Mouse (Mus musculus) gastrocnemius, postnatal 4 days (tissue): ENCODE data around the gene Mthfd2. TPM values are rescaled to one million over a fixed set of nuclear protein-coding genes. Genes with fewer than 3 reads are reported as not detected.

Experiments
- DNase-seq, 2 experiments: peaks; one replicate each; pipeline ENCODE4 v3.0.0; 2021 to 2022; ENCODE audit warnings: low spot score in 2 of 2, mixed read lengths in 2 of 2
- total RNA-seq, 2 experiments: library from RNA; stranded (reverse); gene quantifications; 2 replicates each; pipeline ENCODE4 v1.2.3; 2021

Mthfd2 gene
- total RNA-seq, 2 experiments from 2014 or later: 7.5 to 10.6 TPM

- DNase-seq: peak; percentile 72 to 90
These were observed 57.3 kb downstream of the Mthfd2 start for GRCm38 (mm10) chr6:83268144-83269010.

DNA sequence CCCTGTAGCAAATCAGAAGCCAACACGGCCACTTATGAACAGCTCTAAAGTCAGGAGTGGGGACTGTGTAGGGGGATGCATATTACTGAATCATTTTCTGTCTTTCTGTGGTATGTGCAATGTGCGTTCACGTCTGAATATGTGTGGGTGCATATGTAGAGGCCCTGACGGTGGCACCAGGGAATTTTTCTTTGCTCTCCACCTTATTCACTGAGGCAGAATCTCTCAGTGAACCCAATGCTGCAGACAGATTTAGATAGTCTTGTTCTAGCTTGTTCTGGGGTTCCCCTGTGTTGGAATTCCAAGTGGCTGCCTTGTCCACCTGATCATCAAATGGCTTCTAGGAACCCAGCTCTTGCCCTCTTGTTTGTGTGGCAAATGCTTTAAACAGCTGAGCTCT lies 58.1 kb downstream of the Mthfd2 start:
- no peak for DNase-seq

DNA sequence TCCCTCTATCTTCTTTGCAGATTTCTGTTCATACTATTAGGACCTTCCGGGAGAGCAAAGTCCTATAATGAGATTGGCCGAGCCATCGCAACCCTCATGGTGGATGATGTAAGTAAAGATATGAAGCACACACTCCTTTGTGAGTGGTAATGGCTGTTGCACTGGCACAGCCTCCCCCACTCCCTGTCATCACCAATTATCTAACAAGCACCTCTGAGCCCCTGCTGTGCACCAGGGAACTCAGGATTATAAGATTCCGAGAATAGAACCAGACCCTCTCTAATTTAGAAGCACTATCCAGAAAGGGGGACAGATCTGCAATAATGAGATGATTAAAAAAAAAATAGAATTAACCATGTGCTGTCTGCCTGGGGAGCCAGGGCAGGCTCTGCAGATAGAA lies 60.1 kb downstream of the Mthfd2 start:
- DNase-seq: no peak

DNA sequence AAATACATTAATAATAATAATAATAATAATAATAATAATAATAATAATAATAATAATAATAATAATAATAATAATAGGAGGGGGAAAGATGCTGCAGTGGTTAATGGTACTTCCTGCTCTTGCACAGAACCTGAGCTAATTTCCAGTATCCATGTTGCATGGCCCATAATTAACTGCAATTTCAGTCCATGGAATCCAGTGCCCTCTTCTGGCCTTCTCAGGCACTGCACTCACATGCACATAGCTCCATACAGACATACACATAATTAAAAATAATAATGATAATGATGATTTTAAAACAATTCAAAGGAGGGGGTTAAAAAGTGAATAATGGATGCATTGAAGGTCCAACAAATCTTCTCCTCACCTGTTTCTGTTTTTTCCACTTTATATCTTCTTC lies 60.5 kb downstream of the Mthfd2 start:
- DNase-seq: no peak

DNA sequence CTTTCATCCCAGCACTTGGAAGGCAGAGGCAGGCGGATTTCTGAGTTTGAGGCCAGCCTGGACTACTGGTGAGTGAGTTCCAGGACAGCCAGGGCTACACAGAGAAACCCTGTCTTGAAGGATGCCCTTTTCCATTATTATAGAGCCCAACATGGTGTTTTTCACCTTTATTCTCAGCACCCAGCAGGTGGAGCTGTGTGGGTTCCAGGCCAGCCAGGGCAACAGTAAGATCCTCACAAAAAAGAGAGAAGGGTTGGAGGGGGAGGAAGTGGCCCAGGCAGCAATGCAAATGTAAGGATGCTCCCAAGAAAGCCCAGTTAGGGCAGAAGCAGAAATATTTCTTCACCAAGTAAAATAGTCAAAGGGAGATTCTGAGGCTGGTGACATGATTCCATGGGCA lies 61.2 kb downstream of the Mthfd2 start:
- no peak for DNase-seq

Other genes with a start within 250 kb of the Mthfd2 start
- gene Pcgf1, start 248.0 kb downstream of the Mthfd2 start, total RNA-seq: 10 to 100 TPM in 1 of 2 experiments, 1 to 10 TPM in 1; 9.4 to 11.3 TPM
- not detected for gene Lbx2, start 239.5 kb downstream of the Mthfd2 start, total RNA-seq
- gene Ccdc142, start 224.3 kb downstream of the Mthfd2 start, total RNA-seq: 1 to 10 TPM; 2.5 to 2.8 TPM
- gene Gm42688, start 224.3 kb downstream of the Mthfd2 start, total RNA-seq: 1 to 10 TPM; 2.2 to 2.7 TPM
- 100 to 1,000 TPM in 1 of 2 experiments, 10 to 100 TPM in 1; 79.5 to 100 TPM for gene Mrpl53, start 216.9 kb downstream of the Mthfd2 start, total RNA-seq
- 10 to 100 TPM; 20.0 to 21.9 TPM for gene Mogs, start 210.4 kb downstream of the Mthfd2 start, total RNA-seq
- 10 to 100 TPM; 52.7 to 62.3 TPM for gene Wbp1, start 204.3 kb downstream of the Mthfd2 start, total RNA-seq
- 10 to 100 TPM; 18.6 to 20.6 TPM for gene Ino80b, start 200.5 kb downstream of the Mthfd2 start, total RNA-seq
- 10 to 100 TPM; 31.0 to 34.6 TPM for gene Rtkn, start 190.4 kb downstream of the Mthfd2 start, total RNA-seq
- 1 to 10 TPM; 1.9 to 2.5 TPM for gene Wdr54, start 169.5 kb downstream of the Mthfd2 start, total RNA-seq
- gene 1700003E16Rik, start 169.5 kb downstream of the Mthfd2 start, total RNA-seq: not detected
- 100 to 1,000 TPM; 140 to 149 TPM for gene Dctn1, start 160.0 kb downstream of the Mthfd2 start, total RNA-seq
- under 1 TPM in 1 of 2 experiments, not detected in 1; 0.07 TPM for gene Slc4a5, start 106.1 kb downstream of the Mthfd2 start, total RNA-seq
- 10 to 100 TPM; 36.6 to 42.8 TPM for gene Mob1a, start 108 bp upstream of the Mthfd2 start, total RNA-seq
- 100 to 1,000 TPM; 118 to 137 TPM for gene Bola3, start 23.2 kb upstream of the Mthfd2 start, total RNA-seq
- 10 to 100 TPM; 63.8 to 74.0 TPM for gene Tet3, start 133.2 kb upstream of the Mthfd2 start, total RNA-seq
- 10 to 100 TPM; 24.5 to 30.2 TPM for gene Dguok, start 181.1 kb upstream of the Mthfd2 start, total RNA-seq
- gene Actg2, start 210.4 kb upstream of the Mthfd2 start, total RNA-seq: 10 to 100 TPM; 10.7 to 19.4 TPM
- 10 to 100 TPM; 15.2 to 15.4 TPM for gene Stambp, start 246.8 kb upstream of the Mthfd2 start, total RNA-seq